Mouse (Mus musculus): ENCODE data around the gene Ogfod3. TPM values are rescaled to one million over a fixed set of nuclear protein-coding genes. Genes with fewer than 3 reads are reported as not detected.

The Ogfod3 gene
- total and polyA plus RNA-seq, 2 experiments from 2014 or later, result 8.9 to 25.2 TPM

- no peaks in the 10 kb centered on the region for H3K9me3 ChIP-seq (ENCODE audit: low read length)
- H3K27ac ChIP-seq (ENCODE audit: low read depth, low read length), result no peak overlapping the region
- H3K4me2 ChIP-seq (ENCODE audit: low read depth, low read length, poor library complexity, severe bottlenecking), result no peak overlapping the region
- peaks cover 19% of the 10 kb centered on the region for H3K36me3 ChIP-seq (ENCODE audit: insufficient read depth, low read length)
- DNase-seq (ENCODE audit: low spot score), result no peak
- H3K27me3 ChIP-seq (ENCODE audit: insufficient read depth, low read length), result no peaks in the 10 kb centered on the region
- no peak for TF ChIP-seq CTCF (IDR thresholded peaks at IDR 0.05)
- no peak overlapping the region for H3K4me3 ChIP-seq (ENCODE audit: low read depth, low read length)
- H3K4me1 ChIP-seq (ENCODE audit: insufficient read depth, low read length), result no peaks in the 10 kb centered on the region
- ATAC-seq (ENCODE audit: low FRiP score), result no peak
- no peak overlapping the region for H3K9ac ChIP-seq (replicated peaks; ENCODE audit: low read length, poor library complexity, severe bottlenecking)
- 81% methylated on average over 3 of the region's 3 CpGs for WGBS
Measured at GRCm38 (mm10) chr11:121189681-121190080, 14.8 kb downstream of the Ogfod3 start.

- peaks cover 9% of the 10 kb centered on the region for H3K36me3 ChIP-seq (ENCODE audit: insufficient read depth, low read length)
- H3K9ac ChIP-seq (replicated peaks; ENCODE audit: low read length, poor library complexity, severe bottlenecking), result no peak overlapping the region
- H3K9me3 ChIP-seq (ENCODE audit: low read length), result no peaks in the 10 kb centered on the region
- 56% methylated on average over 12 of the region's 12 CpGs for WGBS
- peak; percentile 66 for DNase-seq (ENCODE audit: low spot score)
- 0 out of 2 replicates have a peak, but pooled peaks cover 5% of the 10 kb centered on the region for H3K4me1 ChIP-seq (ENCODE audit: insufficient read depth, low read length)
- H3K4me2 ChIP-seq (ENCODE audit: low read depth, low read length, poor library complexity, severe bottlenecking), result no peak overlapping the region
- ATAC-seq (ENCODE audit: low FRiP score), result no peak
- 0 out of 2 replicates have a peak overlapping the region, but pooled peaks have one; percentile 32 for H3K27ac ChIP-seq (ENCODE audit: low read depth, low read length)
- no peaks in the 10 kb centered on the region for H3K27me3 ChIP-seq (ENCODE audit: insufficient read depth, low read length)
- TF ChIP-seq CTCF (IDR thresholded peaks at IDR 0.05), result peak; percentile 80
- no peak overlapping the region for H3K4me3 ChIP-seq (ENCODE audit: low read depth, low read length)
Measured at GRCm38 (mm10) chr11:121176285-121177270, 27.9 kb downstream of the Ogfod3 start.

- H3K9me3 ChIP-seq (ENCODE audit: low read length), result no peaks in the 10 kb centered on the region
- no peak overlapping the region for H3K27ac ChIP-seq (ENCODE audit: low read depth, low read length)
- DNase-seq (ENCODE audit: low spot score) (no peak), ATAC-seq (ENCODE audit: low FRiP score) (no peak)
- 46% methylated on average over 3 of the region's 3 CpGs for WGBS
- 0 out of 2 replicates have a peak, but pooled peaks cover 5% of the 10 kb centered on the region for H3K4me1 ChIP-seq (ENCODE audit: insufficient read depth, low read length)
- no peak overlapping the region for H3K4me2 ChIP-seq (ENCODE audit: low read depth, low read length, poor library complexity, severe bottlenecking)
- no peak for TF ChIP-seq CTCF (IDR thresholded peaks at IDR 0.05)
- no peak overlapping the region for H3K9ac ChIP-seq (replicated peaks; ENCODE audit: low read length, poor library complexity, severe bottlenecking)
- no peaks in the 10 kb centered on the region; the same call in 1 of the 2 replicates for H3K36me3 ChIP-seq (ENCODE audit: insufficient read depth, low read length)
- H3K4me3 ChIP-seq (ENCODE audit: low read depth, low read length), result no peak overlapping the region
- no peaks in the 10 kb centered on the region for H3K27me3 ChIP-seq (ENCODE audit: insufficient read depth, low read length)
Measured at GRCm38 (mm10) chr11:121174234-121174633, 30.3 kb downstream of the Ogfod3 start.

GRCm38 (mm10) chr11:121173203-121173602 lies 31.3 kb downstream of the Ogfod3 start:
- no peak overlapping the region for H3K27ac ChIP-seq (ENCODE audit: low read depth, low read length)
- H3K4me2 ChIP-seq (ENCODE audit: low read depth, low read length, poor library complexity, severe bottlenecking), result no peak overlapping the region
- no peak for TF ChIP-seq CTCF (IDR thresholded peaks at IDR 0.05)
- no peak overlapping the region for H3K9ac ChIP-seq (replicated peaks; ENCODE audit: low read length, poor library complexity, severe bottlenecking)
- H3K36me3 ChIP-seq (ENCODE audit: insufficient read depth, low read length), result no peaks in the 10 kb centered on the region
- H3K9me3 ChIP-seq (ENCODE audit: low read length), result no peaks in the 10 kb centered on the region
- H3K4me3 ChIP-seq (ENCODE audit: low read depth, low read length), result no peak overlapping the region
- DNase-seq (ENCODE audit: low spot score), result peak; percentile 3
- 0 out of 2 replicates have a peak, but pooled peaks cover 5% of the 10 kb centered on the region for H3K4me1 ChIP-seq (ENCODE audit: insufficient read depth, low read length)
- no peaks in the 10 kb centered on the region for H3K27me3 ChIP-seq (ENCODE audit: insufficient read depth, low read length)
- 61% methylated on average over 5 of the region's 5 CpGs for WGBS
- ATAC-seq (ENCODE audit: low FRiP score), result no peak

GRCm38 (mm10) chr11:121163751-121164150 lies 40.8 kb downstream of the Ogfod3 start:
- DNase-seq (ENCODE audit: low spot score) (no peak), ATAC-seq (ENCODE audit: low FRiP score) (no peak)
- TF ChIP-seq CTCF (IDR thresholded peaks at IDR 0.05), result no peak

More at GRCm38 (mm10) chr11:121163751-121164150, 40.8 kb downstream of the Ogfod3 start:
- H3K9ac ChIP-seq (replicated peaks; ENCODE audit: low read length, poor library complexity, severe bottlenecking), result no peak overlapping the region
- no peaks in the 10 kb centered on the region for H3K27me3 ChIP-seq (ENCODE audit: insufficient read depth, low read length)
- H3K9me3 ChIP-seq (ENCODE audit: low read length), result no peaks in the 10 kb centered on the region
- 90% methylated on average over 4 of the region's 4 CpGs for WGBS
- H3K4me1 ChIP-seq (ENCODE audit: insufficient read depth, low read length), result no peaks in the 10 kb centered on the region
- H3K36me3 ChIP-seq (ENCODE audit: insufficient read depth, low read length), result no peaks in the 10 kb centered on the region
- no peak overlapping the region for H3K4me2 ChIP-seq (ENCODE audit: low read depth, low read length, poor library complexity, severe bottlenecking)
- no peak overlapping the region for H3K4me3 ChIP-seq (ENCODE audit: low read depth, low read length)
- no peak overlapping the region for H3K27ac ChIP-seq (ENCODE audit: low read depth, low read length)
